Mouse (Mus musculus) small intestine, adult 2 months (tissue): Measurements from ENCODE around the gene Ablim2. TPM values are rescaled to one million over a fixed set of nuclear protein-coding genes. Genes with fewer than 3 reads are reported as not detected.

Experiments used
- H3K27ac ChIP-seq: fragments of 200-500 bp; 2 replicates; pipeline ENCODE4 v1.5.1; 2012; ENCODE audit warnings: low read depth, low read length, control low read depth, inconsistent platforms; ENCODE audit not compliant: insufficient read depth
- H3K27me3 ChIP-seq: fragments of 200-500 bp; 2 replicates; pipeline ENCODE4 v1.6.1; 2012; ENCODE audit warnings: mild to moderate bottlenecking, moderate library complexity, low read length, inconsistent platforms; ENCODE audit not compliant: control insufficient read depth, insufficient read depth
- H3K36me3 ChIP-seq: fragments of 200-500 bp; 2 replicates; pipeline ENCODE4 v1.6.1; 2012; ENCODE audit warnings: mild to moderate bottlenecking, low read length, control low read depth, inconsistent platforms; ENCODE audit not compliant: control insufficient read depth, insufficient read depth
- H3K4me1 ChIP-seq: fragments of 200-500 bp; 2 replicates; pipeline ENCODE4 v1.6.1; 2012; ENCODE audit warnings: low read length, inconsistent platforms, mixed read lengths; ENCODE audit not compliant: control insufficient read depth, insufficient read depth, insufficient read length
- H3K4me3 ChIP-seq: fragments of 200-500 bp; 2 replicates; pipeline ENCODE4 v1.5.1; 2012; ENCODE audit warnings: low read depth, mild to moderate bottlenecking, control low read depth, inconsistent platforms, low read length, moderate library complexity
- CTCF ChIP-seq: fragments of 200-500 bp; IDR thresholded peaks from 2 replicates; pipeline ENCODE4 v1.5.1; 2012; ENCODE audit warnings: low read depth, mild to moderate bottlenecking, control low read depth, inconsistent platforms, low read length, moderate library complexity, mixed read lengths; ENCODE audit not compliant: insufficient replicate concordance, insufficient read length; ENCODE audit errors: extremely low read depth
- POLR2A ChIP-seq: fragments of 200-500 bp; IDR thresholded peaks from 2 replicates; pipeline ENCODE4 v1.6.1; 2012; ENCODE audit warnings: low read depth, mild to moderate bottlenecking, control low read depth, inconsistent platforms, low read length, moderate library complexity
- WGBS: fragments of 180-500 bp; shearing (Covaris S2); methylation state at CpG from one replicate; pipeline ENCODE4 v1.1.7; 2018; 5-methylcytosine and 5-hydroxymethylcytosine counted together
- polyA plus RNA-seq: library from polyadenylated mRNA; depleted of rRNA; stranded (reverse); fragments of >200 nt; gene quantifications from 2 replicates; pipeline ENCODE4 v1.2.3, GENCODE M21; 2012

Gene Ablim2
- polyA plus RNA-seq, 1 experiment = 9.1 TPM

DNA sequence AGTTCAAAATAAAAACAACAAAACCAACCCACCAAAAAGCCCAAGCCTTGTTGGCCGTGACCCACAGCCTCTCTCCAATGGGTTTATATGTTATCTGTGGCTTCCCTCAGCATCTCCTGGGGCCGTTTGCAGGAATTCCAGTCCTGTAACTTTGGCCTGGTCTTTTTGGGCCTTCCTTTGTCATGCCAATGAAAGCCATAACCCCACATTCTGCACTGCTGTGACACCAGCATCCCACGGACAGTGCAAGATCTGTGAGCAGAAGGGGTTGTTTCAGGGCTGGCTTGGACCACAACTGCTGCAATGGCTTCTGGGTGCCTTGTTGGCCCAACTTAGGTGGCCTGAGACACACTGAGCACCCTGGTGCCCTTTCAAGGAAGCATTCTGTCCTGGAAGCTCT is 10.8 kb downstream of the Ablim2 start:
- H3K27ac ChIP-seq = no peak overlapping the region
- H3K36me3 ChIP-seq = no peaks in the 10 kb centered on the region
- WGBS = 77% methylated on average over 3 of the region's 3 CpGs
- TF ChIP-seq CTCF (no peak), POLR2A (no peak)
- no peaks in the 10 kb centered on the region; the same call in 1 of the 2 replicates for H3K27me3 ChIP-seq
- H3K4me3 ChIP-seq = no peak overlapping the region
- peaks cover 8% of the 10 kb centered on the region; the same call in 1 of the 2 replicates for H3K4me1 ChIP-seq

DNA sequence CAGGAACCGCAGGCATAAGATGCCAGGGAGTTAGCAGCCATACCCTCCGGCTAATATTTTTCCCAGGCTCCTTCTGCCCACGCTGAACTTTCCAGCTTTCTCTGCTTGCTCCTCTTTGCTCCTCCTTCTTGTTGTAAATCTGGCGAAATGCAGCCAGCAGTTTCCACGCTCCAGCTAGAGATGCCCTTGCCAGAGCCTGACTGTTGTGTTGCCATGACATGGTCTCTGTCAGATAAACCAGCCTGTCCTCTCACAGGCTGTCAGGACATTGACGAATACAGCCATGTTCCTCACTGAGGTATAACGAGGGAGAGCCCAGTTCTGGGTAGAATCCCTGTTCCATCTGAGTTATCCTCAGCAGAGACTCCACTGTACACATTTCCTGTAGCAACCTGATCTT is 11.3 kb downstream of the Ablim2 start:
- no peaks in the 10 kb centered on the region for H3K36me3 ChIP-seq
- no peaks in the 10 kb centered on the region; the same call in 1 of the 2 replicates for H3K27me3 ChIP-seq
- H3K27ac ChIP-seq = no peak overlapping the region
- H3K4me1 ChIP-seq = peaks cover 8% of the 10 kb centered on the region; the same call in 1 of the 2 replicates
- no peak for TF ChIP-seq CTCF
- TF ChIP-seq POLR2A = no peak
- WGBS = 87% methylated on average over 7 of the region's 7 CpGs
- H3K4me3 ChIP-seq = no peak overlapping the region

DNA sequence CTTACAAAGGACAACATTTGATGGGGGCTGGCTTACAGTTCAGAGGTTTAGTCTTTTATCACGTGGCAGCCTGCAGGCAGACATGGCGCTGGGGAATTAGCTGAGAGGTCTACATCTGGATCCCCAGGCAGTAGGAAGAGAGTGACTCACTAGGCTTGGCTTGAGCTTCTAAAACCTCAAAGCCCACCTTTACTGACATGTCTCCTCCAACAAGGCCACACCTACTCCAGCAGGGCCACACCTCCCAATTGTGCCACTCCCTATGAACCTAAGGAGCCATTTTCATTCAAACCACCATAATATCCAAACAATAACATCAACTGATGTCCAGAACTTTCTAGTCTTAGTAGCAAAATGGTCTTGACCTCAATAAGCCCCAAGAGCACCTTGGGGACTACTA is 12.6 kb downstream of the Ablim2 start:
- peaks cover 8% of the 10 kb centered on the region; the same call in 1 of the 2 replicates for H3K4me1 ChIP-seq
- H3K36me3 ChIP-seq = no peaks in the 10 kb centered on the region
- no peak overlapping the region for H3K27ac ChIP-seq
- WGBS = 89% methylated on average over 2 of the region's 2 CpGs
- TF ChIP-seq POLR2A = no peak
- no peak for TF ChIP-seq CTCF
- no peak overlapping the region for H3K4me3 ChIP-seq
- no peaks in the 10 kb centered on the region for H3K27me3 ChIP-seq

DNA sequence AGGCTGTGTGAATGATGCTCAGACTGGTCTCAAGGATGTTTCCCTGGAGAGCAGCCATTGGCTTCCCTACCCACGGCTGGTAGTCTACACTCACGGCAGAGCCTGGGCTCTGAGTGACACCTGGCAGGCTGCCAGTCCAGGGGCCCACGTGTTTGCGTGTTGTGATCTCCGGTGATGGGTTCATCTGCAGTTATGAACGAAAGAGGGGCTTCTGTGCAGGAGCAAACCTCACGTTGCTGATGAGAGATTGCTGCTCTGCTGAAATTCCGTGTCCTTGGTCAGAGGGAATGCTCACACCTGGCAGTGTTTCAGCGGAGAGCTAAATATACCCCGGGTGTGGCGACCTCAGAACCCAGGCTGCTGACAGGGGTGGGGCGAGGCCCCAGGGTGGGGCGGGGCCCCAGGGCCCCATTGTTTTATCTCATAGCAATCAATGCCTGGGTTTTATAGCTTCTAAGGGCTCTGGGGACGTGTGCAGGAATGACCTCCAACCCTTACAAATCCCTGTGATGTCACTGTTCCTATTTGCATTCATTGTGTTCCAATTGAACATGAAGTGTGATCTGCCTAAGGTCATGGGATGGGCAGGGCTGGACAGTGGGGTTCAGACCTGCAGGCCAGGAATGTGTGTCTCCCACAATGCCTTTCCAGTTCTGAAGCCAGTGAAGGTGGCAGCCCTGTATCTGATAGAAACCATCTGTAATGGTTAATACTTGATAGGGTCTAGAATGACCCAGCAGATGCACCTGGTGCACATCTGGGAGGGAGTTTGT is 13.4 kb downstream of the Ablim2 start:
- 9% methylated on average over 14 of the region's 14 CpGs for WGBS
- TF ChIP-seq CTCF = no peak
- no peak for TF ChIP-seq POLR2A
- H3K4me1 ChIP-seq = peaks cover 8% of the 10 kb centered on the region; the same call in 1 of the 2 replicates
- H3K27ac ChIP-seq = no peak overlapping the region
- H3K36me3 ChIP-seq = no peaks in the 10 kb centered on the region
- H3K4me3 ChIP-seq = peak overlapping the region; percentile 23; the same call in 1 of the 2 replicates
- no peaks in the 10 kb centered on the region for H3K27me3 ChIP-seq

DNA sequence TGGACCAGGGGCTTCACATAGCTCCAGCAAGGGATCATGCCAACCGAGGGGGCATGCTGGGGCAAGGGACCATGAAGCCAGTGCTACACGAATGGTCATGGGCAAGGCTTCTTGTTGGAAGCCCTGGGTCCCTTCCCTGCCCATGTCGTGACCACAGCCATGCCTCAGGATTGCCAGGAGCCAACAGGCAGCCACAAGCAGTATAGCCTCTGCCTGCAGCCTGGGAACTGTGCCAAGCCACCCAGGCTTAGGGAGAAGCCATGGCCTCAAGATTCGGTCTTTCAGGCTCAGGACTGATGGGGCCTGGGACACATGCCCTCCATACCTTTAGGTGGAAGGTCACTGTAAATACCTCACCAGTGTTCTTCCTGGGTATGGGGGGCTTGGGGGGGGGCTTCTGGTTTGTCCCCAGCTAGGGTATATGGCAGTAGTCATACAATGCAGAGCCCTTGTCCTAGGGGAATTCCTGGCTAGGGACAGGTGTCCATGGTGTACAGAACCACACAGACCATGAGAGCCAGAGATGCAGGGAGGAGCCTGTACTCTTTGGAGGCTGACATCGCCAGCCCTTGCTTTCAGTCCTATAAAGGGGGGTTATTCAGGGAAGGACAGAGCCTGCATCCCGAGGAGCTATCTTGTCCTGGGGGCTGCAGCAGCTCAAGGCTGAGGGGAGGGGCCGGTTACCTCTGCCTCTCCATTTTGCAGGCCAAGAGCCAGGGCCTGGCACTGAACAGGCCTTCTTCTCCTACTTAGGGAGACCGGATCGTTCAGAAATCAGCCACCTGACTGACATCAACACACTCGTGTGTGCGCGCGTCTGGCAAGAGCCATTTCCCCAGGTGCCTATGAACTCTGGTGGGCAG is 15.8 kb downstream of the Ablim2 start:
- no peak for TF ChIP-seq POLR2A
- Histone ChIP-seq H3K36me3 (no peaks in the 10 kb centered on the region), H3K4me1 (peaks cover 8% of the 10 kb centered on the region; the same call in 1 of the 2 replicates), H3K27ac (no peak overlapping the region), H3K27me3 (no peaks in the 10 kb centered on the region), H3K4me3 (no peak overlapping the region)
- 71% methylated on average over 13 of the region's 13 CpGs for WGBS

DNA sequence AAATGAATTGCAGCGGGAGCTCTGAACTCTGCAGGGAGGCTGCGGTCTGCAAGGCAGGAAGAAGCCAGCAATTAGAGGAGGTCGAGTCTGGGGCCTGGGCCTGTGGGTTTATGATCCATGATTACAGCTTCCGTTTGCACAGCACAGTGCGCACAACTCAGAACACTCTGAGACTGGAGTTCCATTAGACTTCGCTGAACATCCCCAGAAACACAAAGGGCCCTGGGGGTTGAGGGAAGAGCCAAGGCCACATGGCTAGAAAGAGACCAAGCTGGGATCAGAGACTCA is 16.4 kb downstream of the Ablim2 start:
- no peak for TF ChIP-seq CTCF
- TF ChIP-seq POLR2A = no peak
- H3K27me3 ChIP-seq = no peaks in the 10 kb centered on the region
- no peaks in the 10 kb centered on the region for H3K36me3 ChIP-seq
- H3K27ac ChIP-seq = no peak overlapping the region
- H3K4me1 ChIP-seq = peaks cover 8% of the 10 kb centered on the region; the same call in 1 of the 2 replicates
- WGBS = 57% methylated on average over 6 of the region's 6 CpGs
- H3K4me3 ChIP-seq = no peak overlapping the region

DNA sequence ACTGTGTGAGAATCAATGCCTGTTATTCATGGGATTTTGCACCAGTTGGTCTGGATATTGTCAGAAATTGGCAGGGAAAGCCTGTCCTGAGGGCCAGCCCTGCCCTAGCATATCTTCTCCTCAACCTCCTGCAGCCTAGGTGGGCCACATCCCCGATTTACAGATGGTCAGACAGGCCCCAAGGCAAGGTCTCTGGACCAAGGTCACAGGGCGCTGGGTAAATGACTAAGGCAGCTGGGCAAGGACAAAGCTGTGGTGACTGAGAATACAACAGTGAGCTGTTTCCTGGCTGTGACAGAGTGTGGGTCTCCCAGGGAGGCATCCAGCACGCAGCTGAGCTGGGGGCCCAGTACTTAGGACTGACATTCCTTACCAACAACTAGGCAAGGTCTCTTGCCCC is 23.4 kb downstream of the Ablim2 start:
- Histone ChIP-seq H3K4me1 (no peaks in the 10 kb centered on the region; the same call in 1 of the 2 replicates), H3K4me3 (no peak overlapping the region), H3K36me3 (no peaks in the 10 kb centered on the region), H3K27ac (no peak overlapping the region), H3K27me3 (no peaks in the 10 kb centered on the region)
- TF ChIP-seq POLR2A (no peak), CTCF (no peak)
- 80% methylated on average over 3 of the region's 3 CpGs for WGBS
